Mouse (Mus musculus): Measurements from ENCODE around the gene Pgp. TPM values are rescaled to one million over a fixed set of nuclear protein-coding genes. Genes with fewer than 3 reads are reported as not detected.
"Not testable (repeated sequence)": the region's sequence is repeated elsewhere in the genome, so short reads cannot be mapped to it uniquely, and the experiment has no call there.

Gene Pgp
- 60.5 and 62.7 TPM in 2 replicates for polyA plus RNA-seq (2014; fragmentation: Nextera tagmentation; extraction: Ambion mirVana)

DNA sequence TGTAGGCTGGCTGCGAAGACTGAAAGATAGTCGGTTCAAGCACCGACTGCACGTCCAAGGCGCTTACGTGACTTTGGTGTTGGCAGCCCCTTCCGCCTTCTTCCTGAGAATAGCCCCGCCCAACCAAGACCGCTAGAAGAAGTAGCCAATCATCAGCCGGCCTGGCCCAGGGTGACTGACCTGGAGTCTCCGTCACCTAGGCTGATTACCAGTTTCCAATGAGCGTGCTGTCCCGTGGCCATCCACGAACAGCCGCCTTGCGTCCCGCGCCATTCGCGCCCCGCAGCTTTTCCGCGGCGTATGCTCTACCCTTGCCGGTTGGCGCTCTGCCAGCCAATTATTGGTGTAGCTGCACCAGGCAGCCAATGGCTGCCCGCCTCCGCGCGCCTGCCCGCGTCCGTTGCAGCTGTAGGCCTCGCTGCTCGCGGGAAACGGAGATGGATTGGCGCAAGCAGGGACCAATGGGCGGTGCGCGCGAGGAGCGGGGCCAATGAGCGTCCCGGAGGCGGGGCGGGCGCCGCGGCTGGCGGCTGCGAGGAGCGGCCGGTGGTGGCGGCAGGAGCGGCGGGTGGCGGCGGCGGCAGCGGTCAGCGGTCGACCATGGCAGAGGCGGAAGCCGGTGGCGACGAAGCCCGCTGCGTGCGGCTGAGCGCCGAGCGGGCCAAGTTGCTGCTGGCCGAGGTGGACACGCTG lies at the start of gene Pgp, which contains the start of gene E4f1:
TSS of gene Pgp (plus strand) at position 483 of the 693 bp plus-strand sequence.
TSS of gene E4f1 (minus strand) at position 404 of the 693 bp plus-strand sequence.
- DNase-seq (peak; percentile 100), ATAC-seq (ENCODE audit: low FRiP score, low TSS enrichment) (peak; percentile 97)
- no peaks in the 10 kb centered on the region for H3K9me3 ChIP-seq (ENCODE audit: control insufficient read depth, low read length)
- peaks cover 23% of the 10 kb centered on the region for H3K36me3 ChIP-seq (ENCODE audit: control insufficient read depth, insufficient read depth, low read length)
- H3K4me3 ChIP-seq (replicated peaks; ENCODE audit: low read depth, low read length), result peak within 1 kb of the TSS; percentile 80
- H3K4me2 ChIP-seq (ENCODE audit: low read length), result peak within 1 kb of the TSS; percentile 99
- under 1% methylated on average over 72 of the region's 75 CpGs for WGBS
- H3K27ac ChIP-seq (replicated peaks; ENCODE audit: low read depth, low read length), result peak within 1 kb of the TSS; percentile 83
- H3K4me1 ChIP-seq (ENCODE audit: control insufficient read depth, insufficient read depth, low read length), result peaks cover 19% of the 10 kb centered on the region
- peak within 1 kb of the TSS; percentile 77 for H3K9ac ChIP-seq (replicated peaks; ENCODE audit: low read length)
- H3K27me3 ChIP-seq (ENCODE audit: control insufficient read depth, insufficient read depth, low read length), result no peaks in the 10 kb centered on the region

DNA sequence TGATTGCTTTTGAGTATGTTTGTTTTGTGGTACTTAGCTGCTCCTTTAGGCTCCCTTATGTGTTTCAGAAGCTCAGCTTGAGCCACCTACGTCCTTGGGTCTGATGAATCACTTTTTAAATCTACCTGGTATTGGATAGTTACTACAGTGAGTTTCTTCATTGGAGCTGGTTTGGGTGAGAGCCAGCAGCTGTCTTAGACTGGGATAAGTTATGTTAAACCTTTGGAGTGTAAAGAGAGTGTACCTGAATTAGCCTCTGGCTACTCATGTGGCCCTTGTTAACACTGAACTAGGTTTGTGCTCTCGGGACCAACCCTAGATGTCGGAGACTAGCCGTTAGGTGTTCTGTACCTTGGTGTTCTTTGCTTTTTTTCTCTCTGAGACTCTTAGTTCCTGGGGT lies 47.1 kb upstream of the Pgp start:
- ATAC-seq (ENCODE audit: low FRiP score, low TSS enrichment) (no peak), DNase-seq (no peak)
- no peak overlapping the region for H3K4me3 ChIP-seq (replicated peaks; ENCODE audit: low read depth, low read length)
- no peak overlapping the region for H3K9ac ChIP-seq (replicated peaks; ENCODE audit: low read length)
- 0 out of 2 replicates have a peak, but pooled peaks cover 4% of the 10 kb centered on the region for H3K4me1 ChIP-seq (ENCODE audit: control insufficient read depth, insufficient read depth, low read length)
- 96% methylated on average over 4 of the region's 4 CpGs for WGBS
- no peaks in the 10 kb centered on the region for H3K27me3 ChIP-seq (ENCODE audit: control insufficient read depth, insufficient read depth, low read length)
- no peaks in the 10 kb centered on the region for H3K9me3 ChIP-seq (ENCODE audit: control insufficient read depth, low read length)
- H3K36me3 ChIP-seq (ENCODE audit: control insufficient read depth, insufficient read depth, low read length), result peaks cover 72% of the 10 kb centered on the region
- no peak overlapping the region for H3K4me2 ChIP-seq (ENCODE audit: low read length)
- no peak overlapping the region for H3K27ac ChIP-seq (replicated peaks; ENCODE audit: low read depth, low read length)

- 96% methylated on average over 5 of the region's 5 CpGs for WGBS
Observed at GRCm38 (mm10) chr17:24424489-24424888, 45.7 kb upstream of the Pgp start.

GRCm38 (mm10) chr17:24425326-24425725 lies 44.9 kb upstream of the Pgp start:
- not testable (repeated sequence) for ATAC-seq (ENCODE audit: low FRiP score, low TSS enrichment); H3K27ac ChIP-seq (replicated peaks; ENCODE audit: low read depth, low read length); DNase-seq; H3K4me2 ChIP-seq (ENCODE audit: low read length); H3K9me3 ChIP-seq (ENCODE audit: control insufficient read depth, low read length); H3K27me3 ChIP-seq (ENCODE audit: control insufficient read depth, insufficient read depth, low read length); H3K4me1 ChIP-seq (ENCODE audit: control insufficient read depth, insufficient read depth, low read length); H3K4me3 ChIP-seq (replicated peaks; ENCODE audit: low read depth, low read length); H3K9ac ChIP-seq (replicated peaks; ENCODE audit: low read length)
- H3K36me3 ChIP-seq (ENCODE audit: control insufficient read depth, insufficient read depth, low read length), result peaks cover 50% of the 10 kb centered on the region
- WGBS, result 95% methylated on average over 5 of the region's 8 CpGs

More at GRCm38 (mm10) chr17:24424489-24424888, 45.7 kb upstream of the Pgp start:
- H3K4me1 ChIP-seq (ENCODE audit: control insufficient read depth, insufficient read depth, low read length), result 0 out of 2 replicates have a peak, but pooled peaks cover 4% of the 10 kb centered on the region
- peaks cover 58% of the 10 kb centered on the region for H3K36me3 ChIP-seq (ENCODE audit: control insufficient read depth, insufficient read depth, low read length)
- H3K9me3 ChIP-seq (ENCODE audit: control insufficient read depth, low read length), result no peaks in the 10 kb centered on the region
- H3K27ac ChIP-seq (replicated peaks; ENCODE audit: low read depth, low read length), result no peak overlapping the region
- H3K9ac ChIP-seq (replicated peaks; ENCODE audit: low read length), result no peak overlapping the region
- no peak overlapping the region for H3K4me3 ChIP-seq (replicated peaks; ENCODE audit: low read depth, low read length)
- no peak overlapping the region for H3K4me2 ChIP-seq (ENCODE audit: low read length)
- ATAC-seq (ENCODE audit: low FRiP score, low TSS enrichment), result no peak
- H3K27me3 ChIP-seq (ENCODE audit: control insufficient read depth, insufficient read depth, low read length), result no peaks in the 10 kb centered on the region
- no peak for DNase-seq

- ATAC-seq (ENCODE audit: low FRiP score, low TSS enrichment) (no peak), DNase-seq (no peak)
- Histone ChIP-seq H3K4me2 (ENCODE audit: low read length) (peak overlapping the region; percentile 70), H3K27me3 (ENCODE audit: control insufficient read depth, insufficient read depth, low read length) (no peaks in the 10 kb centered on the region), H3K9me3 (ENCODE audit: control insufficient read depth, low read length) (no peaks in the 10 kb centered on the region), H3K4me3 (replicated peaks; ENCODE audit: low read depth, low read length) (no peak overlapping the region), H3K4me1 (ENCODE audit: control insufficient read depth, insufficient read depth, low read length) (0 out of 2 replicates have a peak, but pooled peaks cover 4% of the 10 kb centered on the region), H3K27ac (replicated peaks; ENCODE audit: low read depth, low read length) (peak overlapping the region; percentile 91), H3K36me3 (ENCODE audit: control insufficient read depth, insufficient read depth, low read length) (peaks cover 44% of the 10 kb centered on the region), H3K9ac (replicated peaks; ENCODE audit: low read length) (no peak overlapping the region)
- 90% methylated on average over 7 of the region's 7 CpGs for WGBS
Observed at GRCm38 (mm10) chr17:24425905-24426304, 44.3 kb upstream of the Pgp start.

GRCm38 (mm10) chr17:24426471-24427169 lies 43.6 kb upstream of the Pgp start, which contains the start of gene Eci1:
Eci1 (plus strand) TSS chr17:24426641.
- peak within 1 kb of the TSS; percentile 70 for H3K4me2 ChIP-seq (ENCODE audit: low read length)
- peak within 1 kb of the TSS; percentile 57 for H3K4me3 ChIP-seq (replicated peaks; ENCODE audit: low read depth, low read length)
- peak within 1 kb of the TSS; percentile 87 for H3K9ac ChIP-seq (replicated peaks; ENCODE audit: low read length)
- under 1% methylated on average over 48 of the region's 48 CpGs for WGBS
- H3K9me3 ChIP-seq (ENCODE audit: control insufficient read depth, low read length), result no peaks in the 10 kb centered on the region
- H3K27me3 ChIP-seq (ENCODE audit: control insufficient read depth, insufficient read depth, low read length), result no peaks in the 10 kb centered on the region
- DNase-seq, result peak; percentile 90
- H3K36me3 ChIP-seq (ENCODE audit: control insufficient read depth, insufficient read depth, low read length), result peaks cover 37% of the 10 kb centered on the region
- peak; percentile 94 for ATAC-seq (ENCODE audit: low FRiP score, low TSS enrichment)
- 0 out of 2 replicates have a peak, but pooled peaks cover 4% of the 10 kb centered on the region for H3K4me1 ChIP-seq (ENCODE audit: control insufficient read depth, insufficient read depth, low read length)
- peak within 1 kb of the TSS; percentile 91 for H3K27ac ChIP-seq (replicated peaks; ENCODE audit: low read depth, low read length)

- peak overlapping the region; percentile 57 for H3K4me3 ChIP-seq (replicated peaks; ENCODE audit: low read depth, low read length)
- no peak for DNase-seq
- 0 out of 2 replicates have a peak, but pooled peaks cover 4% of the 10 kb centered on the region for H3K4me1 ChIP-seq (ENCODE audit: control insufficient read depth, insufficient read depth, low read length)
- 5% methylated on average over 8 of the region's 8 CpGs for WGBS
- no peak for ATAC-seq (ENCODE audit: low FRiP score, low TSS enrichment)
- H3K9me3 ChIP-seq (ENCODE audit: control insufficient read depth, low read length), result no peaks in the 10 kb centered on the region
- peak overlapping the region; percentile 26; the same call in 1 of the 2 replicates for H3K27ac ChIP-seq (replicated peaks; ENCODE audit: low read depth, low read length)
- no peaks in the 10 kb centered on the region for H3K27me3 ChIP-seq (ENCODE audit: control insufficient read depth, insufficient read depth, low read length)
- peak overlapping the region; percentile 70 for H3K4me2 ChIP-seq (ENCODE audit: low read length)
- peak overlapping the region; percentile 87; the same call in 1 of the 2 replicates for H3K9ac ChIP-seq (replicated peaks; ENCODE audit: low read length)
- peaks cover 31% of the 10 kb centered on the region for H3K36me3 ChIP-seq (ENCODE audit: control insufficient read depth, insufficient read depth, low read length)
Observed at GRCm38 (mm10) chr17:24427170-24427557, 43.0 kb upstream of the Pgp start.

GRCm38 (mm10) chr17:24429201-24429983 lies 40.8 kb upstream of the Pgp start:
- no peak overlapping the region for H3K9ac ChIP-seq (replicated peaks; ENCODE audit: low read length)
- DNase-seq, result no peak
- no peaks in the 10 kb centered on the region for H3K27me3 ChIP-seq (ENCODE audit: control insufficient read depth, insufficient read depth, low read length)
- no peak overlapping the region for H3K4me3 ChIP-seq (replicated peaks; ENCODE audit: low read depth, low read length)
- no peak for ATAC-seq (ENCODE audit: low FRiP score, low TSS enrichment)
- H3K9me3 ChIP-seq (ENCODE audit: control insufficient read depth, low read length), result no peaks in the 10 kb centered on the region
- H3K4me1 ChIP-seq (ENCODE audit: control insufficient read depth, insufficient read depth, low read length), result 0 out of 2 replicates have a peak, but pooled peaks cover 4% of the 10 kb centered on the region
- H3K27ac ChIP-seq (replicated peaks; ENCODE audit: low read depth, low read length), result 0 out of 2 replicates have a peak overlapping the region, but pooled peaks have one; percentile 5
- H3K4me2 ChIP-seq (ENCODE audit: low read length), result no peak overlapping the region
- WGBS, result 78% methylated on average over 14 of the region's 14 CpGs
- H3K36me3 ChIP-seq (ENCODE audit: control insufficient read depth, insufficient read depth, low read length), result peaks cover 12% of the 10 kb centered on the region

Measured in midbrain, embryonic 14.5 days (tissue).